Mouse (Mus musculus) cortical plate, adult 2 months (tissue): ENCODE results near the gene Cpeb2. TPM values are rescaled to one million over a fixed set of nuclear protein-coding genes. Genes with fewer than 3 reads are reported as not detected.
A peak's percentile ranks its signal among the peaks of the same experiment; 100 is the strongest.

ENCODE experiments used
- H3K27ac ChIP-seq: fragments of 200-500 bp; 2 replicates; pipeline ENCODE4 v1.5.1; 2012; ENCODE audit warnings: low read length, control low read depth, inconsistent platforms; ENCODE audit not compliant: insufficient read depth
- H3K4me1 ChIP-seq: fragments of 200-500 bp; 2 replicates; pipeline ENCODE4 v1.6.1; 2011; ENCODE audit warnings: low read length; ENCODE audit not compliant: control insufficient read depth, insufficient read depth
- H3K4me3 ChIP-seq: fragments of 200-500 bp; 2 replicates; pipeline ENCODE4 v1.5.1; 2011; ENCODE audit warnings: mild to moderate bottlenecking, low read length, control low read depth; ENCODE audit not compliant: insufficient read depth
- CTCF ChIP-seq: fragments of 200-500 bp; IDR thresholded peaks from 2 replicates; pipeline ENCODE4 v1.5.1; 2011; ENCODE audit warnings: mild to moderate bottlenecking, control low read depth, low read length; ENCODE audit not compliant: insufficient read depth; ENCODE audit errors: extremely low read depth
- POLR2A ChIP-seq: fragments of 200-500 bp; IDR thresholded peaks from 2 replicates; pipeline ENCODE4 v1.6.1; 2011; ENCODE audit warnings: mild to moderate bottlenecking, low read length, control low read depth; ENCODE audit not compliant: insufficient read depth; ENCODE audit errors: extremely low read depth
- polyA plus RNA-seq: library from polyadenylated mRNA; depleted of rRNA; stranded (reverse); fragments of >200 nt; gene quantifications from 2 replicates; pipeline ENCODE4 v1.2.3, GENCODE M21; 2012

Cpeb2 gene
- polyA plus RNA-seq, 1 experiment = 33.7 TPM

DNA sequence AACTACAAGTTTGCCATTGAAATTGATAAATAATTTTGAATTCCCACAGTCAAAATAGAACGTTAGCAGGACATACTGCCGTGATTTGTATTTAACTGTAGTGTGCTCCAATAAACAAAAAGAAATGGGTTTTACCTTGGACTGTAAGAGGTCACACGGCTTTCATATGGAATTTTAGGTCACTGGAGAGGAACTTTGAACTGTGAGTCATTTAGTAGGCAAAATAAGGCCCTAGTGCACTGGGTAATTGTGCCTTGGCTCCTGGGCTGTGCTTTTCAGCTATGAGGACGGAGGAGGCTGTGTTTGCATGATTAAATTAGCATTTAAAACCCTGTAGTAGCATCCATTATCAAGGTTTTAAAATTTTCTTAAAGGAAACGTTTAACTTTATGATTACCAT, 3.0 kb downstream of the Cpeb2 start:
- Histone ChIP-seq H3K4me3 (peak overlapping the region; percentile 96), H3K27ac (peak overlapping the region; percentile 68), H3K4me1 (peaks cover 7% of the 10 kb centered on the region)
- TF ChIP-seq CTCF (no peak), POLR2A (no peak)

DNA sequence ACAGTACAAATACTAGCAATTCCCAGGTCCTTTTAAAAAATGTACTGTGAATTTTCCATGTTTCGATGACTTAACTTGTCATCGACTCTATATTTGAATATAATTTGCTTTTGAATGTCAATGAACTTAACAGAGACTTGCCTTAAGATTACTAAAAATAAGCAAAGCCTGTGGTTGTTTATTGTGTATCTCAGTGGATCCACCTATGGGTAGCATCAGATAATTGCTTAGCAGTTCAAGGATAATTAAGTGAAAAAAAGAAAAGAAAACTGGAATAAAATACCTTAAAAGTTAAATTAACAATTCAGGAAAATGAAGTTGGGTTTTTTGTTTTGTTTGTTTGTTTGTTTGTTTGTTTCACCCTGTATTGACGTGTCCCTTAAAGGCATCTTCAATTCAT, 3.5 kb downstream of the Cpeb2 start:
- Histone ChIP-seq H3K4me1 (peaks cover 7% of the 10 kb centered on the region), H3K27ac (no peak overlapping the region), H3K4me3 (peak overlapping the region; percentile 96; the same call in 1 of the 2 replicates)
- TF ChIP-seq CTCF = no peak
- no peak for TF ChIP-seq POLR2A

DNA sequence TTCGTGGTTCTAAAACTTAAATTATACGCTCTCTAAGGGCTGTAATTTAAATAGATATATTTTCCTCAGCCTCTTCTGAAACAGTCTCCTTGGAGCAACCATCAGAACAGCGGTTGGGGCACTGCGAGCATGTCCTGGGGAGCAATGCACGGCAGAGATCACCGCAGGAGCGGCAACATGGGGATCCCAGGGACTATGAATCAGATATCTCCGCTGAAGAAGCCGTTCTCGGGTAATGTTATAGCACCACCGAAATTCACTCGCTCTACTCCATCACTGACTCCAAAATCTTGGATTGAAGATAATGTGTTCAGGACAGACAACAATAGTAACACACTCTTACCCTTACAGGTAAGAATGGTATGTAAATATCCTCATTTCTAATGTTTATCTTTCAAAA, 4.3 kb downstream of the Cpeb2 start:
- Histone ChIP-seq H3K4me1 (peaks cover 7% of the 10 kb centered on the region), H3K27ac (no peak overlapping the region; the same call in 1 of the 2 replicates), H3K4me3 (peak overlapping the region; percentile 96)
- no peak for TF ChIP-seq CTCF
- no peak for TF ChIP-seq POLR2A

DNA sequence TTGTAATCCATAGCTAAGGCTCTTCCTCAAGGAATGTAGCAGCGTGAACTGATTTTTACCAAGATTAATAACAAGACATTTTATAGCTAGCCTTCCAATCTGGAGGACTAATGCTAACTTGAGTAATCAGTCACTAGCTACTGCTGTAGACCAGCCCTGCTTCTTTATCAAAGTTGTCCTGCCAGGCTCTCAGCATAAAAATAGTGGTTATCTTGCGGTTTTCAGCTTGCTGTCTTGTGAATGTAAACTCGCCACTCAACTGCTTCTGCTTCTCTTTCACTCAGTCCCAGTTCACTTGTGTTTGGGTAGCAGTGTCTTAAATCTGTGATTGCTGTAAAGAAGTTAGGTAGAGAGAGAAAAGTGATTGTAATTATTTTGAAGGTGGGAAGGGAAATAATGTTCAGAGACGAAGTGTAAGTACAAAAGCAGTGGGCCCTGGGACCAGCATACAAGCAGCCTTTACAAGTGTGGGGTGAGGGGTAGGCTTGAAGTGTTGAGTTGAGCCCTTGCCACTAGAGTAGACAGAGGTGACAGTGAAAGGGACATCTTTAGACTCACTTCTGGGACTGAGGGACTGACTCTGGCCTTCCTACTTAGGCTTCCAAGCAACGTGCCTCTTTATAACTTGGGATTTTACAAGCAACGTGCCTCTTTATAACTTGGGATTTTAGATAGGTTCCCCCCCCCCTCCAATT, 6.3 kb downstream of the Cpeb2 start:
- H3K27ac ChIP-seq = no peak overlapping the region
- H3K4me1 ChIP-seq = peaks cover 7% of the 10 kb centered on the region
- TF ChIP-seq POLR2A (no peak), CTCF (no peak)
- H3K4me3 ChIP-seq = peak overlapping the region; percentile 37; the same call in 1 of the 2 replicates

DNA sequence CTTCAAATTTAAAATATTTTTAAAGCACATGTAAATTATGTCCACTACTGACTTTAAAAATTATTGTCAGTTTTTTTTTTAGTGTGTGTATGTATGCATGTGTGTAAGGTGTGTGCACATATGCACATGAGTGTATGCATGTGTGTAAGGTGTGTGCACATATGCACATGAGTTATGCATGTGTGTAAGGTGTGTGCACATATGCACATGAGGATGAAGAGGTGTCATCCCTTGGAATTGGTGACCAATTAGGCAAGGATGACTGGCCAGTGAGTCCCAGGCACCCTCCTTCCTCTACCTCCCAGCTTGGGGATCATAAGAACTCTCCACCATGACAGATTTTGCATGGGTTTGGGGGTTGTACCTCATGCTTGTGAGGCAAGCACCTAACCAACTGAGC, 7.8 kb downstream of the Cpeb2 start:
- no peak overlapping the region for H3K27ac ChIP-seq
- H3K4me1 ChIP-seq = peaks cover 7% of the 10 kb centered on the region
- TF ChIP-seq POLR2A (no peak), CTCF (no peak)
- H3K4me3 ChIP-seq = no peak overlapping the region

DNA sequence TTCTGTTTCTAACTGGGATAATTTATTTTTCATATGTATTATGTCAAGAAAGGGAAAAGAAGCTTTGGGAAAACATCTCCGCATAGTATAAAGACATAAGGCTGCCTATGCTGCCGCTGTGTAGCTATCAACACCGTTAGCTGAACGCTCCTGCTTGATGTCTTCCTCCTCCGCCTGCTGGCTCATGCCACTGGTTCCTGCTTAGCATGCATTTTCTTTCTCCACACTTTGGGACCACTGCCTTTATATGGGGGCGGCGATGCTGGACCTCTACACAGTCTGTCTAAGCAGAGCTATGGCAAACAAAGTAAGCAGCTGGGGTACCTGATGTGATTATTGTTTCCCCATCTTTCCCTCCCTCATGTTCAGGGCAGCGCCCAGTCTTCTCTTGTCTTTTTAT, 13.3 kb downstream of the Cpeb2 start:
- H3K27ac ChIP-seq = 0 out of 2 replicates have a peak overlapping the region, but pooled peaks have one; percentile 28

DNA sequence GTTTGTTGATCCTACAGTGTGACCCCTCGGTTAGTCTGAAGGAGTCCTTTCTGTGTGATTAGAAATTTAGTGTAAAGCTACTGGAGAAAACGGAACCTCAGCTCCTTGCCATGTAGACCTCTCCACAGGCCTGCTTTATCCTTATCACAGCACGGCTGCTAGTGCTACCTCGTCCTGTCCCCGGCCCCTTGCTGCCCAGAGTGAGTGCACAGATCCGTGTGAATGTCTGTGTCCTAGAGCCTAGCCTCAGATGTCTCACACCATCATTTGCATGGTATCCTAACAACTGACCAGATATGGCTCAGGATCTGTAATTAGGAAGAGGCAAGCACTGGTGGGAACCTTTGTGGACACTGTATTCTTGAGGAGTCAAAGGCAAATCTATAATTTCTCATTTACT, 14.0 kb downstream of the Cpeb2 start:
- Histone ChIP-seq H3K4me3 (no peak overlapping the region), H3K27ac (peak overlapping the region; percentile 57)
- TF ChIP-seq POLR2A (no peak), CTCF (no peak)

More for the DNA sequence above, 13.3 kb downstream of the Cpeb2 start:
- Histone ChIP-seq H3K4me1 (peaks cover 7% of the 10 kb centered on the region), H3K4me3 (no peak overlapping the region)
- TF ChIP-seq POLR2A (no peak), CTCF (no peak)

DNA sequence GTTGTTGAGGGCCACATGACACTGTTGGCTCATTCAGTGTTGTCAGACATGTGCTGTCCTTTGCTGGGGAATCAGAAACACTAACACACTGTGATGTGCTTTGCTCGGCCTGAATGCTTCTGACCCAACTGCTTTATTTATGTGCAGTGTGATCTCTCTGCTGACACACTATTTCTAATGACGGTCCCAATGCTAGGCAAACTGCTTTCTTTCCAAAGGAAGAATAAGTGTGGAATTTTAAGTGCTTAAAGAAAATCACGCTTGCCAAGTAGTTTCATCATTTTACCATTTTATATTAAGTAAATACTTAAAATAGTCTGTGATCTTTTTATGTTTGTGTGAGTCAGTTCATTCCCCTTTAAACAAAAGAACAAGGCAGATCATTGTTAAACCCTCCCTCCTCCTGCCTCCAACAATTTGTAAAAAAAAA, 15.0 kb downstream of the Cpeb2 start:
- TF ChIP-seq POLR2A (no peak), CTCF (no peak)
- Histone ChIP-seq H3K4me1 (peaks cover 7% of the 10 kb centered on the region), H3K27ac (no peak overlapping the region), H3K4me3 (no peak overlapping the region)

More for the DNA sequence above, 14.0 kb downstream of the Cpeb2 start:
- peaks cover 7% of the 10 kb centered on the region for H3K4me1 ChIP-seq

DNA sequence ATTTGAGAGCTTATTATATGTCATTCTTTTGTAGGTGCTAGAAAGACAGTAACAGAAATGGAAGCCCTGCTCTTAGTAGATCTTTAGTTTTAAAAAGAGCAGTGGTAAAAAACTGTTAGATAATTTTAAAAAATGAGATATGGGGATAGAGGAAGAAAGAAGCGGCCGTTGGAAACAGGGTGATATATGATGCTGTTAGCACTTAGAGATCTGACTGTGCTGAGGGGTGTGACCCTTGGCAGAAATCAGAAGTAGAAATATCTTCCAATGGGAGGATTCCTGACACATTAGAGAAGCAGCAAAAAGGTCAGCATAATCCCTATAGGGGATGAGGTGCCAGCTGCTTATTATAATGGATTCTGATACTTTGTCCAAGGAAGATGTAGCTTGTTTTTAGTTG, 24.5 kb downstream of the Cpeb2 start:
- Histone ChIP-seq H3K4me3 (no peak overlapping the region), H3K27ac (no peak overlapping the region), H3K4me1 (peaks cover 2% of the 10 kb centered on the region; the same call in 1 of the 2 replicates)
- no peak for TF ChIP-seq CTCF
- TF ChIP-seq POLR2A = no peak
